Mouse (Mus musculus): ENCODE data around the gene Cib1.

Gene Cib1

GRCm38 (mm10) chr7:80232489-80233029, at the start of gene Cib1, which contains the start of gene Gdpgp1:
TSS of gene Cib1 (minus strand) at chr7:80232813.
TSS of gene Gdpgp1 (plus strand) at chr7:80232865.
- peak; percentile 93 for DNase-seq (ENCODE audit: low spot score)

GRCm38 (mm10) chr7:80281646-80282045, 49.0 kb upstream of the Cib1 start:
- no peak for DNase-seq (ENCODE audit: low spot score)

DNA sequence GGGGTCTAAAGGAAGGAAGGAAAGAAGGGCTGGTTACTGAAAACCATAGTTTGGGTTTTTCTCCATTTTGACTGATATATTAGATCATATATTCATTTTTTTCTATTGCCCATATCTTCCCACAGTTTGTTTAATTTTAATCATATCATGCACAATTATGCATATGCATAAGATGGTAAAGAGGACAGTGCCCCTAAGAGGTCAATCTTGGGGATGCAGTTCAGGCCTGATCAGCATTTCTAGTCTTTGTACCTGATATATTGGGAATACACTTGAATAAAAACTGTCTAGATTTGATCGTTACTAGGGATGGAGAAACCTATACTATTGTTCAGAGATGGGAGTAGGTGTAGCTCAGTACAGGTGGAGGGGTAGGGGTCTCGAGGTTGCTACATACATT, 48.4 kb upstream of the Cib1 start:
- no peak for DNase-seq (ENCODE audit: low spot score)

GRCm38 (mm10) chr7:80280032-80280431, 47.4 kb upstream of the Cib1 start:
- DNase-seq (ENCODE audit: low spot score), result no peak

GRCm38 (mm10) chr7:80276374-80276773, 43.8 kb upstream of the Cib1 start:
- DNase-seq (ENCODE audit: low spot score), result no peak

GRCm38 (mm10) chr7:80273456-80273855, 40.8 kb upstream of the Cib1 start:
- no peak for DNase-seq (ENCODE audit: low spot score)

DNA sequence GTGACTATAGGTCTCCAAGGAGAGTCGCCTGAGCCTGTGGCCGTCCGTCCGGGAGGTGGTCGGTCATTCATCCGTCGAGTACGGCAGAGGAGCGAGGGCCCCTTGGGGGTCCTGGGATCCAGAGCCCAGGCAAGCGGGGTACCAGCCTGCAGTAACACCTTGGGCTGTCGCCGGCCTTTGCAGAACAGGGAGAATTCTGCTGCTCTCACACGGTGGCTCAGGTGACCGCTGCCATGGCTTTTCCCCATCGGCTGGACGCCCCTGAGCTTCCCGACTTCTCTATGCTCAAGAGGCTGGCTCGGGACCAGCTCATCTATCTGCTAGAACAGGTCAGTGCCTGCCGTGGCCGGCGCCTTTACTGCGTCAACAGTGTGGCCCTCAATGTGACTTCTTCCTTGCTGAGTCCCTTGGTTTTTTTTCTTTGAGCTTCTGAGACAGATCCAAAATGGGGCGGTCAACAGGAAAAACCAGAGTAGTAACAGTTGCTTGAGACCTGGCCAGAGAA, 37.2 kb upstream of the Cib1 start:
- no peak for DNase-seq (ENCODE audit: low spot score)

DNA sequence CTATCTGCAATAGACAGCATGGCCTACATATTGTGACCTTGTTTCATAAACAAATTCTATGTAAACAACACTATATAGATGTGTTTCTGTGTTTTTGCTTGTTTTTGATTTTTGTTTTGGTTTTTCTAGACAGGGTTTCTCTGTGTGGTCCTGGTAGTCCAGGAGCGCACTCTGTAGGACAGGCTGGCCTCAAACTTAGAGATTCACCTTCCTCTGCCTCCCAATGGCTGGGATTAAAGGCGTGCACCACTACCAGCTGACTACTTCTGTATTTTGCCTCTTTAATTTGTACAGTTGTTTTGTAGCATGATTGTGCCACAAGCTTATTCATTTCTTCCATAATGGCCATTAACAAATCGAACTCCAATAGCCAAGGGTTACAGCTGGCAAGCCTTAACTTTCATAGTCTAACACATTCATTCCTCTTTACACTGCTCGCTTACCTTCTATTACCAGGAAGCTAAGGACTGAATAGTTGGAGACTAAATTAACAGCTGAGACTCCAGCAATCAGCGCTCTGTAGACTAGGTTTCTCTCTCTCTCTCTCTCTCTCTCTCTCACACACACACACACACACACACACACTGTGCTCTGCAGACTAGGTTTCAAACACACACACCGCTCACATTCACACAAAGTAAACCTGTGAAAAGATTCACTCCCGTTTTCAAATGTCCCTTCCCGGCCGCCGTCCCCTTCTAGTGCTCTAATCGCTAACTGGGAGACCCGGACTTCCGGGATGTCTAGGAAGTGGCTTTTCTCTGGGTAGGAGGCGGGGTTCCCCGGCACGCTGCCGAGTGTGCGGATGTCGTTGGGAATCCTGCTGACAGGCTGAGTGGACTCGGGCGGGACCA, 36.5 kb upstream of the Cib1 start, which contains the start of gene Vps33b:
Vps33b (plus strand) TSS at position 753 of the 854 bp plus-strand sequence.
- DNase-seq (ENCODE audit: low spot score), result peak; percentile 90

DNA sequence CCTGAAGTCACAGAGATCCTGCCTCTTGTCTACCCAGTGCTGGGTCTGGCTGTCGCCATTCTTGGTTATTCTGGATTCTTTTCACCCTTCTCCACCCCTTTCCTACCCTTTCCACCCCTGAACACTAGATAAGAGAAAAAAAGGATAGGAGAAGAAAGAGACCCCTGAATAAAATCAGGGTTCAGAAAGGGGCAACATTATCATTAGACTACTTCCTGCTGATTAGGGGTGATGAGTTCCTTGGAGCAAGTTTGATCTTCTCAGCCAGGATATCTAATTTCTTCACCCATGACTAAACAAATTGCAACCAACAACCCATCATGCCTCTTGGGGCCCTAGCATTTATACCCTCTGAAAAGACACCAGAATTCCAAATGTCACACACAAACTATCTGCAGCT, 35.2 kb upstream of the Cib1 start:
- no peak for DNase-seq (ENCODE audit: low spot score)

DNA sequence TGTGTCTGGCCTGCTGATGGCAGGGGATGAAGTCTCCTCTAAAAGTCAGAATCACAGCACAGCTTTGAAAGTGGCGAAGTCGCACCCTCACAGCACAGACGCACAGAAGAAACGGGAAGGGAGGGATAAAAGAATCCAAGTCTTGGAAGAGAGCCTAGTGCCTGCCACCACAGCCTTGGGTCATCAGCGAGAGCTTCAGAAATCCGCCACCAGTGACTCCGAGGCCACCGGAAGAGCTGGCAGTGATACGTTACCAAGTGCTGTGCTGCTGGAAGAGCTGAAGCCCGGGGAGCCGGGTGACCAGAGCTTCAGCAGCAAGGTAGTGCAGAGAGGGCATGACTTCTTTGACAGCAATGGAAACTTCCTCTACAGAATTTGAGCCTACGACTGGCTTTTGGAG, 32.0 kb upstream of the Cib1 start:
- no peak for DNase-seq (ENCODE audit: low spot score)

DNA sequence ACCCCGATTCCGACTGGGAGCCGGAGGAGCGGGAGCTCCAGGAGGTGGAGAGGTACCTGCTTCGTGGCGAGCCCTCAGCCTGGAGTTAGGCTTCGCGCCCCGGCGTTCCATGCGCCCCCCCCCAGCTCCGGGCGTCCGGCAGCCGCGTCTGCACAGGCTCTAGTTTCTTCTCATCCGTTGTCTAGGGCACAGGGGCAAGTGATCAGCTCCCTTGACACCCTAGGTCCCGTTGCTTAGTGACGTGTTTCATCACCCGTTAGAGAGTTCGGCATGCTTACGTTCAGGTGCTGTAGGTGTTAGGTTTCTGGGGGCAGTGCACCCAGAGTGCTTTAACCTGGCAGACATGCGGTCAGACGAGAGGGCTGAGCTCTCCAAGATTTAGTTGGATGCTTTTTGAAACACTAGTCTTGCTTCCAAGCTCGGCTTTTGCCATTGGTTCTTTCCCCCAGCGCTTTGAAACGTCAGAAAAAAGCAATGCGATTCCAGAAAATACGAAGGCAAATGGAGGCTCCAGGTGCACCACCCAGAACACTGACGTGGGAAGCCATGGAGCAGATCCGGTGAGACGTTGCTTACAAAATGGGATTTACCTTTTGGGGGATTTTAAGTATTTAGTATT, 28.9 kb upstream of the Cib1 start:
- no peak for DNase-seq (ENCODE audit: low spot score)

DNA sequence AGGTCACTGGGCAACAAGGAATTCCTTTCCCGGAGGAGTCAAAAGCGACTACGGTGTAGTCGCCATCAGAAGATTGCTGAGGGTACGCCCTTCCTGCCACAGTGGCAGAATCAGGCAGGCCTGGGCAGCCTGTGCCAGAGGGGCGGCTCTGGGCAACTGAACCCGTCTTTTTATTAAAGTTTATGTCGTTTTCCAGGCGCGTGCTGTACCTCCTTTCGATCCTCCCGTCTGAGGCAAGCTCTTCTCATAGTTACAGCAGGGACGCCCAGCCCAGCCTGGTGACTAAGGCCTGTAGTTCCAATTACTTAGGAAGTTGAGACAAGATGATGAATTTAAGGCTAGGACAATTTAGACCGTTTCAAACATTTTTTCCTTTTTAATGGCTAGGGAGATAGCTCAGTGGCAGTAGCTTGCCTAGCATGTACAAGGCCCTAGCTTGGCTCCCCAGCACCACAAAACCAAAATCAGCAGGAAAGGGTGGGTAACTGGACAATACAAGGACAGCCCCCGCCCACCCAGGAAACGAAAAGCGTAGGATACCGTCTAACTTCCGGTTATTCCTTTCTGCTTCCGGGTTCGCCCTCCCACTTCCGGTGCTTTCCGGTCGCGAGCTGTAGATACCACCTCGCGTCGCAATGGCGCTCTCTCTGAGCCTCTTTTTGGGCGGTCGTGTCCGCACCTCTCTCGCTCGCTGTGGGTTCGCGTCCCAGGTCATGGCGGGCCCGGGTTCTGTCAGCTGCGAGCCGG, 28.2 kb upstream of the Cib1 start, which contains the start of gene Ngrn:
Ngrn (plus strand) TSS at position 591 of the 747 bp plus-strand sequence.
- DNase-seq (ENCODE audit: low spot score), result peak; percentile 71

DNA sequence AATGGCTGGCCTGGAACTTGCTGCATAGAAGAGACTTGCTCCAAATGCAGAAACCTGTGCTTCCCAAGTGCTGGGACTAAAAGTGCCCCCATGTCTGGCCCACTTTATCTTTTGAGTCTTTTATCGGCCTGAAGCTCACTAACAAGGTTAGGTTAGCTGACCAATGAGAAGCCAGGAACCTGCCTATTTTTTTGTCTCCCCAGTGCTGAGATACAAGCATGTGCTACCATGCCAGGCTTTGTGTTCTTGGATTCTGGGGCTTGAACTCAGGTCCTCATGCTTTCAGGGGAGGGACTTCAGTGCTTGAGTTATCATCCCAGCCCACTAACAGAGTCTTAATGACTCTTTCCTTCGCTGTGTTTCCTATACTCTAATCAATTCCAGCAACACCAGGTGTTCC, 25.1 kb upstream of the Cib1 start:
- no peak for DNase-seq (ENCODE audit: low spot score)

GRCm38 (mm10) chr7:80255981-80256380, 23.4 kb upstream of the Cib1 start:
- DNase-seq (ENCODE audit: low spot score), result no peak

DNA sequence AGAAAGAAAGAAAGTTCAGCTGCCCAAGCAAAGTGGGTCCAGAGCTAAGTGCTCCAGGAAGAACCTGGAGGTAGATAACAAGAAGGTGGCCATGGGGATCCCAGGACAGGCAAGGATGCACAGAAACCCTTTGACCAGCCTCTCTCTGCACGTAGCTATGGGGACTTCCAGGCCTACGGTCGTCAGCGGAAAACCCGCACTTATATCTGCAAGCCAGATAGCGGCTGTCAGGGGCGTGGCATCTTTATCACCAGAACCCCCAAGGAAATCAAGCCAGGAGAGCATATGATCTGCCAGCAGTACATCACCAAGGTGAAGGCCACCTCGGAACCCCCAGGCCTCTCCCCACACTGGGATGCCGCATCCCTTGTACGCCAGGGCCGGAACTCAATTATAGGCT, 20.3 kb upstream of the Cib1 start:
- no peak for DNase-seq (ENCODE audit: low spot score)

GRCm38 (mm10) chr7:80252437-80252836, 19.8 kb upstream of the Cib1 start:
- DNase-seq (ENCODE audit: low spot score), result no peak

DNA sequence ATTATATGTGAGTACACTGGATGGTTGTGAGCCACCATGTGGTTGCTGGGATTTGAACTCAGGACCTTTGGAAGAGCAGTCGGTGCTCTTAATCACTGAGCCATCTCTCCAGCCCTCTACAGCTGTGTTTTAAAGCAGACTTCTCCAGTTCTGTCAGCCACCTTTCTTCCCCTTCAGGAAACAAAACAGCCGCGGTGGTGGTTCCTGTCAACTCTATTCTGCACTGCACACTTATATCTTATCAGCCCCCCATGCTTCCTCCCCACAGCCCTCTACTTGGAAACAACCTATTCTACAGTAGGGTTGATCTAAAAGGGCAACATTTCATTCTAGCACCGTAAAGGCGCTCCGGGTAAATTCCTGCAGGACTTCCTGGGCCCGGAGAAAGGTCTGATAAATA, 14.2 kb upstream of the Cib1 start:
- no peak for DNase-seq (ENCODE audit: low spot score)

GRCm38 (mm10) chr7:80246148-80246721, 13.6 kb upstream of the Cib1 start, which contains the start of gene Ttll13:
TSS of gene Ttll13 (plus strand) at chr7:80246376.
- peak; percentile 96 for DNase-seq (ENCODE audit: low spot score)

- DNase-seq (ENCODE audit: low spot score), result no peak
Observed at GRCm38 (mm10) chr7:80244851-80245250, 12.2 kb upstream of the Cib1 start.

DNA sequence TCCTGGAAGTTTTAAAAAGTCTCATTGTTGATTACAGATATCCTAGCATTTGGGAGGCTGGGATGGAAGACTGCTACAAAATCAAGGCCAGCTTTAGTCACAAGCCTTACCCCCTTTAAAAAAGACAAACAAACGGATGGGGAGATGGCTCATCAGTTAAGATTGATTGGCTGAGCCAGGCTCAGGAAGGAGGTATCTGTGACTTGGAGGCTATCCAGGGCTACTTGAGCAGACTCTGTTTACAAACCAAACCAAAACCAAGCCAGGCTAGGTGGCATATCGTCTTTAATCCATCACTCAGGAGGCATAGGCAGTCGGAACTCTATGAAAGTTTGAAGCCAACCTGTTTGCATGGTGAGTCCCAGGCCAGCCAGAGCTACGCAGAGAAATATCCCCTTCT, 9.0 kb upstream of the Cib1 start:
- no peak for DNase-seq (ENCODE audit: low spot score)

- no peak for DNase-seq (ENCODE audit: low spot score)
Observed at GRCm38 (mm10) chr7:80238542-80238941, 5.9 kb upstream of the Cib1 start.

DNA sequence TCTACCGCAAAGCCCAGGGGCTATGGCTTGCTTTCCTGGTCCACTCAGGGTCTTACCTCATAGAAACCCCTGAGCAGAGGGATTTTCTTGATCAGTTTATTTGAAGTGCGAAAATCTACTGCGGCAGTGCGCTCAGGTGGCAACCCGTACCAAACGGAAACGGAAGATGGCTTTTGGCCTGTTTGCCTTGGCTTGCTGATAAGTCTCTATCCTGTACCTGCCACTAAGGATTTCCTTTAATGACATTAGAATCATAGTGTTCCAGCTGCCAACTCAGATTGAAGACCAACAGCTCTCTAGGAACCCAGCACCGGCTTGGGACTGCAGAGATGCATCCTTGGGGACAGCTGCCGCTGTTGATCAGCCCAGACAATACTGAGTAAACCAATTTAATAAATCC, 1.2 kb upstream of the Cib1 start:
- DNase-seq (ENCODE audit: low spot score), result no peak

Data from left cerebral cortex, adult 11 months (tissue).